Mouse (Mus musculus) kidney, adult 2 months (tissue): ENCODE results near the gene Wdr20rt.

Source experiments
- CTCF ChIP-seq: fragments of 200-500 bp; conservative IDR thresholded peaks from 2 replicates; pipeline ENCODE4 v1.5.1; 2011; ENCODE audit warnings: low read depth, mild to moderate bottlenecking, control low read depth, low read length, moderate library complexity, mixed read lengths; ENCODE audit not compliant: insufficient read depth, insufficient read length
- POLR2A ChIP-seq: fragments of 200-500 bp; IDR thresholded peaks from one replicate; pipeline ENCODE4 v1.6.1; 2011; ENCODE audit warnings: low read depth, low read length, control low read depth

DNA sequence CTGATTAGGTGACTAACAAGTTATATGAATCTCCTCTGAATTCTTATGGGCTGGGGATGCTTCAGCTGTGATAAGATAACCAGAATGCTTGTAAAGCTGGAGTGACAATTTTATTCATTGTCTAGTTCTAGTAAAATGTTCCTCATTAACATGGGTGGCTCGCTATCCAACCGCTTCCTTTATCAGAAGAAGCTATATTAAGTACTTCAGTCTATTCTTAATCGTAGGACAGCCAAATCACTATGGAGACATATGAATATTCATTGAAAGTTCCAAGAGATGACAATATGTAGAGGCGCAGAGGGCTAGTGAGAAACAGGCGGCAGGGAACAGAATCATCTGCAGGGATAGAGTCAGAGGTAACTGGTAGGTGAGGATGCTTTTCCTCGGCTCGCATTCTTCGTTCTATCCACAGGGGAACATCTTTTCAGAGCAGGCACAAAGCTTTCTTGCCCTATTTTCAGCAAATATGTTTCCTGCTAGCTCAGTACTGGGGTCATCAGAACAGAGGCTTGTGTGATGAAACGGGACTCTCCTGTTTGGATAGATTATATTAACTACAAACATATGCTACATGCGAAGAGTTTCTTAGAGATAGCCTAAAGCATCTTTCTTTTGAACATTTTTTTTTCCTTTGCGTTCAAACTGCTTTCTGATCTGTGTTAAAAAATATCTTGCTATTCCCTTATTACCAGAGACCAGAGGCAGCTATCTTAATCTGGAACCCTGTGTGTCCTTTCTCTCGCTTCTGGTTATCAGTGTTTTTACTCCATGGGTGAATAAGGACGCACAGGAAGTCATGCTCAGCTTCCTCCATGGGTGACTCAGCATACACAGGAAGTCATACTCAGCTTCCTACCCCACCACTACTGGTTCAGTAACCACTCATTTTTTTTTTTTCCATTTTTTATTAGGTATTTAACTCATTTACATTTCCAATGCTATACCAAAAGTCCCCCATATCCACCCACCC lies 34.1 kb downstream of the Wdr20rt start:
- TF ChIP-seq CTCF (no peak), POLR2A (no peak)
